Mouse (Mus musculus): Measurements from ENCODE around the gene Timp2.

DNA sequence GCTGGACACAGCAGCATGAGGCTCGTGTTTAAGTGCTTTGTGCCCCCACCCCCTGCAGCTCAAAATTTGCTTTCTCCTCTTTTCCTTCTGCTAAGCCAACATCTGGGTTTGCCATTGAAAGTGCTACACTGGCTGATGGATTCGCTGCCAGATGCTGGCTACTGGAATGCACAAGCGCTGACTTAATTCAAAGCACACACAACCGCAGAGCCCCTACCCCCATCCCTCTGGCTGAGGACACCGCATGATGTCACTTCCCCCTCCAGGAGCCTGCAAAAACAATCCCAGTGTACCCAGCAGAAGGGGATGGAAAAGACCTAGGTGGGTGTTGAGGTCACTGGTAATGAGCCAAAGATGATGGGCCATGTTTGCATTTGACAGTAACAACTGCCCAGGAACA is 31.0 kb downstream of the Timp2 start:
- no peak for TF ChIP-seq GATA1 (IDR thresholded peaks at IDR 0.05; ENCODE audit: borderline replicate concordance, low read length)
- no peak for TF ChIP-seq FLI1 (IDR thresholded peaks at IDR 0.05; ENCODE audit: low read length)
